24 mouse cellular contexts compared by ENCODE assay signal in genomic region chr1:83152961-83153360, GRCm38 (mm10). TPM values are rescaled to one million over a fixed set of nuclear protein-coding genes. Genes with fewer than 3 reads are reported as not detected.
DNase-seq lines count a peak whose midpoint lies in the region; ATAC-seq and TF ChIP-seq lines count a peak whose summit lies in the region.
"Had no signal": no experiment of that assay in that cellular context is flagged by ENCODE, and none has a peak within 500 bp of the region (broad histone marks: within the 10 kb centered on the region; RNA-seq: fewer than 3 reads in every experiment).

No protein-coding gene starts in this region.

- no peaks in the 10 kb centered on the region for H3K4me1 ChIP-seq in liver, embryonic 12.5 days
- H3K4me1 ChIP-seq: embryonic facial prominence, embryonic 10.5 days; lung, embryonic 15.5 days; megakaryocyte, embryonic 14.5 days had no signal

- H3K27me3 ChIP-seq in liver, embryonic 12.5 days (replicated peaks): no peaks in the 10 kb centered on the region
- H3K27me3 ChIP-seq: lung, embryonic 15.5 days; megakaryocyte, embryonic 14.5 days had no signal

- DNase-seq in gastrocnemius, postnatal 10 days: peak; percentile 6
- no peak for DNase-seq in gastrocnemius, adult 2 months
- DNase-seq in left cerebral cortex, adult 18-20 months (ENCODE audit: low spot score in 2 of 2): peak; percentile 36 to 44
- no peak for DNase-seq in left cerebral cortex, adult 2 months (ENCODE audit: extremely low spot score in 1 of 2, low spot score in 2 of 2)
- peak; percentile 32 for DNase-seq in brain, embryonic 14.5 days (ENCODE audit: low read depth)
- DNase-seq in left cerebral cortex, postnatal 36 days (ENCODE audit: low spot score in 2 of 2): peak; percentile 26 to 36
- no peak for DNase-seq in lung, postnatal 14 days
- DNase-seq: adrenal gland, adult 8-10 months; cerebellum, postnatal 10 days; kidney, adult 18-20 months had no signal

- H3K9me3 ChIP-seq in liver, embryonic 12.5 days (replicated peaks): no peaks in the 10 kb centered on the region
- H3K9me3 ChIP-seq: embryonic facial prominence, embryonic 10.5 days; lung, embryonic 15.5 days had no signal

- ATAC-seq in liver, embryonic 12.5 days: no peak
- ATAC-seq: hindbrain, postnatal 0 days; midbrain, embryonic 16.5 days had no signal

- no peak overlapping the region for H3K4me2 ChIP-seq in liver, embryonic 12.5 days
- H3K4me2 ChIP-seq: lung, embryonic 15.5 days had no signal

- no peak overlapping the region for H3K9ac ChIP-seq in liver, embryonic 12.5 days
- H3K9ac ChIP-seq: lung, embryonic 15.5 days had no signal

- no peak for TF ChIP-seq CTCF in gastrocnemius, adult 2 months (IDR thresholded peaks at IDR 0.05)
- TF ChIP-seq CTCF in left cerebral cortex, adult 2 months (IDR thresholded peaks at IDR 0.05): no peak
- TF ChIP-seq CTCF in brain, embryonic 14.5 days (IDR thresholded peaks at IDR 0.05; ENCODE audit: borderline replicate concordance, extremely low read depth, insufficient read depth, insufficient read length): no peak

- intact Hi-C loops in gastrocnemius, adult 2 months (cut with DNase I): no loop called here
- intact Hi-C loops in left cerebral cortex, adult 2 months (cut with DNase I): no loop called here
- intact Hi-C loops in left cerebral cortex, postnatal 36 days (cut with DNase I): no loop called here

- 65% methylated on average over 3 of the region's 3 CpGs for WGBS in liver, embryonic 12.5 days (ENCODE audit: insufficient replicate concordance)

- H3K27ac ChIP-seq in gastrocnemius, adult 2 months: no peak overlapping the region
- H3K27ac ChIP-seq in left cerebral cortex, adult 2 months: no peak overlapping the region
- no peak overlapping the region for H3K27ac ChIP-seq in liver, embryonic 12.5 days
- H3K27ac ChIP-seq: embryonic facial prominence, embryonic 10.5 days; hindbrain, postnatal 0 days; lung, embryonic 15.5 days had no signal

- no peaks in the 10 kb centered on the region for H3K36me3 ChIP-seq in liver, embryonic 12.5 days
- H3K36me3 ChIP-seq: embryonic facial prominence, embryonic 10.5 days; lung, embryonic 15.5 days had no signal

- no peak for TF ChIP-seq POLR2A in brain, embryonic 14.5 days (IDR thresholded peaks at IDR 0.05; ENCODE audit: borderline replicate concordance, extremely low read depth, insufficient read depth, insufficient read length, poor library complexity, severe bottlenecking)

- no peak overlapping the region for H3K4me3 ChIP-seq in gastrocnemius, adult 2 months
- no peak overlapping the region for H3K4me3 ChIP-seq in left cerebral cortex, adult 2 months
- H3K4me3 ChIP-seq in liver, embryonic 12.5 days: no peak overlapping the region
- H3K4me3 ChIP-seq: embryonic facial prominence, embryonic 10.5 days; lung, embryonic 15.5 days; megakaryocyte, embryonic 14.5 days had no signal

RNA-seq across cellular contexts. Expression of gene Daw1, which starts 6.6 kb away (rescaled TPM):
- not detected for total RNA-seq in gastrocnemius, postnatal 10 days (2021)
- not detected for total RNA-seq in gastrocnemius, adult 2 months (2021)
- under 1 TPM; 0.26 to 0.28 TPM for total RNA-seq in left cerebral cortex, adult 18-20 months (2021)
- total RNA-seq in left cerebral cortex, adult 2 months (2021): under 1 TPM; 0.25 to 0.56 TPM
- polyA plus RNA-seq in brain, embryonic 14.5 days (2012; rRNA removed): 2.3 and 2.8 TPM in 2 replicates
- total RNA-seq in left cerebral cortex, postnatal 36 days (2021): under 1 TPM in 1 of 2 experiments, not detected in 1; 0.20 TPM
- polyA plus RNA-seq in liver, embryonic 12.5 days (2016; fragmentation: Nextera tagmentation; extraction: Ambion mirVana): not detected in 2 replicates
- total RNA-seq: adrenal gland, adult 8-10 months; gastrocnemius, adult 8-10 months; heart, adult 8-10 months; heart, postnatal 14 days; liver, adult 2 months had no signal
- polyA plus RNA-seq: C2C12; embryonic facial prominence, embryonic 10.5 days; large intestine, adult 2 months; liver, adult 2 months; small intestine, adult 2 months; stomach, embryonic 14.5 days had no signal

RNA-seq across cellular contexts. Expression of gene Ccl20, which starts 36.4 kb away (rescaled TPM):
- total RNA-seq in gastrocnemius, postnatal 10 days (2021): not detected
- total RNA-seq in gastrocnemius, adult 2 months (2021): not detected
- total RNA-seq in left cerebral cortex, adult 18-20 months (2021): not detected
- total RNA-seq in left cerebral cortex, adult 2 months (2021): not detected
- polyA plus RNA-seq in brain, embryonic 14.5 days (2012; rRNA removed): 0.11 TPM in 1 of 2 replicates, not detected in the other
- not detected for total RNA-seq in left cerebral cortex, postnatal 36 days (2021)
- polyA plus RNA-seq in liver, embryonic 12.5 days (2016; fragmentation: Nextera tagmentation; extraction: Ambion mirVana): 0.21 TPM in 1 of 2 replicates, not detected in the other
- total RNA-seq: adrenal gland, adult 8-10 months; gastrocnemius, adult 8-10 months; heart, adult 8-10 months; heart, postnatal 14 days; hindbrain, postnatal 0 days; liver, adult 2 months had no signal
- polyA plus RNA-seq: C2C12; embryonic facial prominence, embryonic 10.5 days; hindbrain, postnatal 0 days; liver, adult 2 months; lung, embryonic 15.5 days; midbrain, embryonic 16.5 days had no signal

Comparison
In these comparisons a context has a peak if more than half of its experiments do, and no peak if none do; other contexts are left out.
1. DNase-seq: peak in gastrocnemius, postnatal 10 days (single experiment), left cerebral cortex, adult 18-20 months (2 of 2), brain, embryonic 14.5 days (single experiment) and left cerebral cortex, postnatal 36 days (2 of 2); none in gastrocnemius, adult 2 months (single experiment), left cerebral cortex, adult 2 months (0 of 2) and lung, postnatal 14 days (single experiment).